Mouse (Mus musculus): ENCODE results near the gene Susd2.

DNA sequence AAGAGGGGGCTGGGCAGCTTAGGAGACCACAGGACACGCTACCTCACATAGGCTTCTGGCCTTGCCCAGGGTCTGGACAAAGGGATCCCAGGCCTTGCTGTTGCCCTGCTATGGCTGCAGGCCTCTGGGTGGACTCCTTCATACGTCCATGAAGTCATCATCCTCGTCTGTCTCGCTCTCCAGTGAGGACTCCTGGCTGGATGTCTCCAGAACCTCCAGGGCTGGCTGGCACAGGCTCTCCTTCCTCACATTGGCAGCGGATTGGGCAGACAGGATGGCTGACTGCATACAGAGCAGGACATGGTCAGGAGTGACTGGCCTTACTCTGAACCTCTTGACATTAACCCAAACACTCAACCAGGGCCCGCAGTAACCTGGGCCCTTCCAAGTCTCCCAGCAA is 2.6 kb upstream of the Susd2 start:
- TF ChIP-seq CTCF (IDR thresholded peaks at IDR 0.05; ENCODE audit: insufficient read depth, low read length) = no peak
- no peak for TF ChIP-seq POLR2A (IDR thresholded peaks at IDR 0.05; ENCODE audit: borderline replicate concordance, extremely low read depth, low read depth, low read length)
